Mouse (Mus musculus) kidney, adult 11 months (tissue): ENCODE measurements around the gene Rtp4.
A peak's percentile ranks its signal among the peaks of the same experiment; 100 is the strongest.

Source experiments
- DNase-seq: peaks from one replicate; pipeline ENCODE4 v3.0.0; 2022

Gene Rtp4

GRCm38 (mm10) chr16:23592501-23592900, 72.4 kb downstream of the Rtp4 start:
- no peak for DNase-seq

GRCm38 (mm10) chr16:23596696-23597095, 76.6 kb downstream of the Rtp4 start:
- DNase-seq: no peak

- DNase-seq: no peak
Observed at GRCm38 (mm10) chr16:23597968-23598367, 77.9 kb downstream of the Rtp4 start.

GRCm38 (mm10) chr16:23606220-23606619, 86.1 kb downstream of the Rtp4 start:
- DNase-seq: no peak

DNA sequence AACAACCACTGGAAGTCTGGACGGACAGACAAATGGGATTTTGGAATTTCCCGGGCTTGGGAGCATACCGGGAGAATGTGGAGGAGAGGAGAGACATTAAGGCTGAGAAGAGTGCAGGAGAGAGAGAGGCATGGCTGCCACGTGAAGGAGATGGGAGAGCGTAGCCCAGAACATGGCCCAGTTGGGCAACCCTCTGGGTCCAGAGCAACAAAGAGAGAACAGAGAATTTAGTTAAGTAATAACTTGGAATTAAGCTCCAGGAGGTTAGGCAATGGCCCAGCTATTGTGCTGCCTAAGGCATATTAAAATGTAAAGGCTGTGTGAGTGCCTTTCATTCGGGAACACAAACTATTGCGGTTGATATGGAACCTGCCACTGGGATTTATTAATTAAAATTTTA, 86.6 kb downstream of the Rtp4 start:
- no peak for DNase-seq

- no peak for DNase-seq
Observed at GRCm38 (mm10) chr16:23607911-23608410, 87.9 kb downstream of the Rtp4 start.

GRCm38 (mm10) chr16:23609748-23610185, 89.7 kb downstream of the Rtp4 start:
- peak; percentile 27 for DNase-seq

DNA sequence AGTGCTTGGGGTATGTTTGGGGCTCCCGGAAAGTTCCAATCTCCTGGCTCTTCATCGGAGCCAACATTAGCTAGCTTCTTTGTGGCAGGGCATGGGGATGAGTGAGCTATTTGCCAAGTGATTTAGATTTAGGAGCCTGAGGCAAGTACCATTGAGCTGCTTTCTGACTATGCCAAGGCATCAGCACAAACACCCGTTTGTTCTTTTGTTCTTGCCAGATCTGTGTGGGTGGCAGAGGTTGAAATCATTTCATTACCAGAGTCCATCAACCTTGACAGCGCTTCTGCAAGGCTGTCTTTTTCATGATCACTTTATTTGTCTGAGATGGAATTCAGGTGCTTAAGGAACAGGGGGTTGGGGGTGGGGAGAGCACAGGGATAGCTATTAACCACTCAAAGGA, 104.1 kb downstream of the Rtp4 start:
- DNase-seq: no peak

DNA sequence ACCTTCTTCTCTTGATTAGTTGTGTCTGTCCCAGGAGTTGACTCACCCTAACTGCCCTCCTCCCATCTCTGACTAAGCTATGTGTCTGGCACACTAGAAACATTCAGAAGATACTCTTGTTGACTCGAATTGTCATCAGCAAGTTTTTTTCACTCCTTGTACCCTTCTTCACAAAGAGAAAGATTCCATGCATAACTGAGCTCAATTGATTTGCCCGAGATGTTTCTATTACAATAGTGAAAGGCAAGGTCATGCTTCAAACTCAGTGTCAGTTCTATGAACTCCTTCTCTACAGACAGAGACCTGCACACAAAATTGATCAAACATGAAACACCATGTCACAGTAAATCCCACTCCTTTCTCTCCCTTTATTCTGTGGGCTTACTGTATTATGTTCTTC, 111.4 kb downstream of the Rtp4 start:
- DNase-seq: no peak

DNA sequence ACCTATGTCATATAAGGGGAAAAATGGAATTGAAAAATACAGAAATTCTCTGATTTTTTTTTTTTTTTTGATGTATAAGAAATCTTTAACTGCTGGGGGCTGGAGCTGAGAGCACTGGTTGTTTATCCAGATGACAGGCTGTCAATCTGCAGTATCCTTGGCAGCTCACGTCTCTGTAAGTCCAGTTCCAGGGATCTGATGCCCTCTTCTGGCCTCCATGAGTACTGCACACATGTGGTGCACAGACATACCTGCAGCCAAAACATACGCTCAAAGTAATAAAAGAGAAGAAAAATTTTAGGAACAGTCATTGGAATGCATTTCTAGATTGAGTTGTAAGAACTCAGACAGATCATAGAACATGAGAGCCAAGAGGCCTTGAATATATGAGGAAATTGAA, 112.6 kb downstream of the Rtp4 start:
- DNase-seq: no peak

GRCm38 (mm10) chr16:23653028-23653427, 132.9 kb downstream of the Rtp4 start:
- no peak for DNase-seq

DNA sequence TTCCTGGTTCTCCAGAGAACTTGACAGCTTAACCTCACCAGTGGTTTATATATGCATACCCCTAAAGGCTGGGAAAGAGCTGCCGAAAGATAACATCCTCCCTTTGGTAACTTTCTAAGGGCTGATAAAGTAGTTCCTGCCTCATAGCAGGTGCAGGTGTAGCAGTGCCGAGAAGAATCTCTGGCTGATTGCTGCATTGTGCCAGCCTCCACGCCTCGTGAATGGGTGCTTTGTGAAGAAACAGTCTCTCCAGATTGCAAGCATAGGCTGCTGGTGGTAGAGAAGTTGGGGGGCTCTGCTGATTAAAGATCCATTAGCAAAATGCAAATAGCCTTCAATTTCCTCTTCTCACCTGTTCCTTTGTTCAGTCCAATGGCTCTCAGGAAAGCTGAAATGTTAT, 133.4 kb downstream of the Rtp4 start:
- no peak for DNase-seq

DNA sequence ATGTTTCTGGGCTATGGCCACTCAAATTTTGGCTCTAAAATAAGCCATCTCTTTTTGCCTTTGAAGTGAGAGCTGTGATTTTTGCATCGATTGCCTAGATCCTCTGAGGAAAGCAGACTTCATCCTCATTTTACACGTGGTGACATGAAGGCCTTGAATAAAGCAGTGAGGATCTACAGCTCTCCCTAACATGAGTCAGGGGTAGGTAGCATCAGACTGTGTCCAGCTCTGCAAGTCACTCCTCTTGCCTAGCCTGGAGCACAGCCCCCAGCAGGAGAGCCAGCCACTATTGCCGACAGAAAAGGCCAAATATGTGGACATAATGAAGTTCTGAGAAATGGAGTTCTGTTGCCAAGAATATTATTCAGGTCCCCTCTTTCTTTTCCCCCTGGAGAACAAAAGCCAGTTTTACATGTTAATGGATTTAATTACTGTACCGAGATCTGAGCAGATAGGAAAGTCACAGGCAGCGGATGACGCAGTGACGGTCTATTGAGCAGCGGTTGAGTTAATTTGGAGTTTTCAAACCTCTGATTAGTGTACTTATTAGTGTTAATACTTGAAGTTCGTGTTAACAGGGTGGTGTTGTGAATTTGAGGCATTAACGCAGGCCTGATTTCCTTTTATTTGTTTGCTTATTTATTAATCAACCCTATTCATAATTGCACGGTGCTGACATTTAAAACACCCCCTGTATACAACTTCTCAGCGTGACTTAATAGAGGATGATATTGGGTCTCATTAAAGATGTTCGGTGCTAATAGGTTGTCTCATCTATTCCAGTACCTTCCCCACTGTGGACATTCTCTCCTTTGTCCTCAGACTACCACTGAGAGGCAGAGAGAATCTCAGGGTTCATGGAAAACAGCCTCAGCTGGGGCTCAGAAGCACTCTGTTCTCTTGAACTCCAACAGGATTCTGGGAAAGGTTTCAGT, 139.8 kb downstream of the Rtp4 start:
- no peak for DNase-seq
